Mouse (Mus musculus) kidney, embryonic 14.5 days (tissue): ENCODE data around the gene Fam160b1. TPM values are rescaled to one million over a fixed set of nuclear protein-coding genes. Genes with fewer than 3 reads are reported as not detected.

Source experiments
- ATAC-seq: fragments of 200-750 bp; cut with Nextera tagmentation; 2 replicates; pipeline ENCODE4 v1.8.0; 2017; ENCODE audit warnings: moderate number of reproducible peaks, mild to moderate bottlenecking, moderate TSS enrichment, moderate library complexity; ENCODE audit not compliant: low FRiP score, low TSS enrichment
- H3K27ac ChIP-seq: fragments of 300-500 bp; sonication (generic); 2 replicates; pipeline ENCODE4 v1.5.1; 2014; ENCODE audit warnings: low read depth, mild to moderate bottlenecking, low read length, moderate library complexity, mixed read lengths
- H3K27me3 ChIP-seq: fragments of 300-500 bp; sonication (generic); 2 replicates; pipeline ENCODE4 v1.6.1; 2014; ENCODE audit warnings: mild to moderate bottlenecking, low read length; ENCODE audit not compliant: control insufficient read depth, insufficient read depth
- H3K36me3 ChIP-seq: fragments of 300-500 bp; sonication (generic); 2 replicates; pipeline ENCODE4 v1.6.1; 2014; ENCODE audit warnings: low read length, mixed read lengths; ENCODE audit not compliant: control insufficient read depth, insufficient read depth
- H3K4me1 ChIP-seq: fragments of 300-500 bp; sonication (generic); 2 replicates; pipeline ENCODE4 v1.6.1; 2014; ENCODE audit warnings: low read length, mixed read lengths; ENCODE audit not compliant: control insufficient read depth, insufficient read depth
- H3K4me2 ChIP-seq: fragments of 300-500 bp; sonication (generic); replicated peaks from 2 replicates; pipeline ENCODE4 v1.6.1; 2014; ENCODE audit warnings: low read depth, mild to moderate bottlenecking, low read length
- H3K4me3 ChIP-seq: fragments of 300-500 bp; sonication (generic); 2 replicates; pipeline ENCODE4 v1.5.1; 2014; ENCODE audit warnings: mild to moderate bottlenecking, low read length
- H3K9ac ChIP-seq: fragments of 300-500 bp; sonication (generic); 2 replicates; pipeline ENCODE4 v1.6.1; 2014; ENCODE audit warnings: low read depth, mild to moderate bottlenecking, low read length, moderate library complexity
- H3K9me3 ChIP-seq: fragments of 300-500 bp; sonication (generic); 2 replicates; pipeline ENCODE4 v1.6.1; 2016; ENCODE audit warnings: low read length; ENCODE audit not compliant: control insufficient read depth
- WGBS: fragments of 180-500 bp; shearing (Covaris S2); extraction: QIAGEN DNeasy Blood & Tissue Kit; methylation state at CpG from one replicate; pipeline ENCODE4 v1.1.7; 2014; 5-methylcytosine and 5-hydroxymethylcytosine counted together
- polyA plus RNA-seq: library from polyadenylated mRNA; unstranded; fragments of >200 nt; fragmentation: Nextera tagmentation; extraction: Ambion mirVana; gene quantifications from 2 replicates; pipeline ENCODE4 v1.2.1, GENCODE M21; 2014

Fam160b1 gene
- polyA plus RNA-seq, 1 experiment from 2014 or later = 18.1 TPM

GRCm38 (mm10) chr19:57437042-57437441 is 76.6 kb downstream of the Fam160b1 start:
- peak overlapping the region; percentile 18; the same call in 1 of the 2 replicates for H3K27ac ChIP-seq
- H3K4me2 ChIP-seq = no peak overlapping the region
- peak; percentile 53; the same call in 1 of the 2 replicates for ATAC-seq
- no peaks in the 10 kb centered on the region for H3K9me3 ChIP-seq
- no peak overlapping the region for H3K4me3 ChIP-seq
- no peak overlapping the region for H3K9ac ChIP-seq
- peaks cover 11% of the 10 kb centered on the region for H3K4me1 ChIP-seq
- WGBS = 53% methylated on average over 7 of the region's 7 CpGs
- no peaks in the 10 kb centered on the region for H3K27me3 ChIP-seq
- no peaks in the 10 kb centered on the region for H3K36me3 ChIP-seq

Other genes with a start within 250 kb of the Fam160b1 start
- 21.0 and 36.0 TPM in 2 replicates for gene Ablim1, start 45.8 kb upstream of the Fam160b1 start, polyA plus RNA-seq
- gene Trub1, start 92.2 kb downstream of the Fam160b1 start, polyA plus RNA-seq = 23.4 and 33.9 TPM in 2 replicates